Mouse (Mus musculus) left cerebral cortex, postnatal 14 days (tissue): ENCODE data around the gene Gm3099. TPM values are rescaled to one million over a fixed set of nuclear protein-coding genes. Genes with fewer than 3 reads are reported as not detected.
"Not testable (repeated sequence)": the region's sequence is repeated elsewhere in the genome, so short reads cannot be mapped to it uniquely, and the experiment has no call there.

Experiments
- DNase-seq, 2 experiments: peaks; one replicate each; pipeline ENCODE4 v3.0.0; 2021 to 2022; ENCODE audit warnings: low spot score in 2 of 2, mixed read lengths in 1 of 2
- intact Hi-C: fragments of 180-260 bp; cut with DNase I; formaldehyde crosslinking; loops from one replicate; pipeline ENCODE4 v1.15.1; 2025
- long read RNA-seq, 2 experiments: library from polyadenylated mRNA; stranded (forward); transcript quantifications; one replicate each; pipeline ENCODE4 v2.0.0; 2021
- total RNA-seq, 2 experiments: library from RNA; stranded (reverse); gene quantifications; 2 replicates each; pipeline ENCODE4 v1.2.3; 2021

Gene Gm3099
- total RNA-seq, result not detected
- long read RNA-seq, experiment 1, result 0 reads
- long read RNA-seq, experiment 2, result 0 reads

GRCm38 (mm10) chr14:3998094-3998493, at the start of gene Gm3099:
Gene Gm3099, plus strand, starts transcription at chr14:3998394.
- DNase-seq, intact Hi-C loops: not testable (repeated sequence)

GRCm38 (mm10) chr14:3963247-3963646, 34.9 kb upstream of the Gm3099 start, which contains the start of gene Gm3095:
Gene Gm3095, plus strand, starts transcription at chr14:3963547.
- DNase-seq, intact Hi-C loops: not testable (repeated sequence)

GRCm38 (mm10) chr14:4023641-4024040, 25.4 kb downstream of the Gm3099 start, which contains the start of gene Gm5796:
Gene Gm5796, plus strand, starts transcription at chr14:4023941.
- intact Hi-C loops, DNase-seq: not testable (repeated sequence)

Other genes with a start within 250 kb of the Gm3099 start
- 1 to 10 TPM in 1 of 2 experiments, under 1 TPM in 1; 0.48 to 1.5 TPM for gene Gm3002, start 188.3 kb upstream of the Gm3099 start, total RNA-seq
- under 1 TPM in 1 of 2 experiments, not detected in 1; 0.51 TPM for gene Gm3033, start 152.1 kb upstream of the Gm3099 start, total RNA-seq
- gene Gm2916, start 114.2 kb upstream of the Gm3099 start, total RNA-seq, result not detected
- not detected for gene Gm3029, start 66.6 kb upstream of the Gm3099 start, total RNA-seq
- gene Gm3095, start 34.8 kb upstream of the Gm3099 start, total RNA-seq, result under 1 TPM in 1 of 2 experiments, not detected in 1; 0.42 TPM
- gene Gm5796, start 25.5 kb downstream of the Gm3099 start, total RNA-seq, result 1 to 10 TPM; 2.7 to 5.5 TPM
- under 1 TPM in 1 of 2 experiments, not detected in 1; 0.31 TPM for gene Gm3115, start 85.7 kb downstream of the Gm3099 start, total RNA-seq
- 1 to 10 TPM; 1.2 to 2.4 TPM for gene Gm8108, start 112.1 kb downstream of the Gm3099 start, total RNA-seq
- gene Gm3127, start 166.6 kb downstream of the Gm3099 start, total RNA-seq, result not detected
- gene Gm2974, start 184.2 kb downstream of the Gm3099 start, total RNA-seq, result 1 to 10 TPM in 1 of 2 experiments, under 1 TPM in 1; 0.95 to 1.4 TPM